Mouse (Mus musculus): ENCODE data around the gene Lrrc40.
"Not testable (repeated sequence)": the region's sequence is repeated elsewhere in the genome, so short reads cannot be mapped to it uniquely, and the experiment has no call there.

DNA sequence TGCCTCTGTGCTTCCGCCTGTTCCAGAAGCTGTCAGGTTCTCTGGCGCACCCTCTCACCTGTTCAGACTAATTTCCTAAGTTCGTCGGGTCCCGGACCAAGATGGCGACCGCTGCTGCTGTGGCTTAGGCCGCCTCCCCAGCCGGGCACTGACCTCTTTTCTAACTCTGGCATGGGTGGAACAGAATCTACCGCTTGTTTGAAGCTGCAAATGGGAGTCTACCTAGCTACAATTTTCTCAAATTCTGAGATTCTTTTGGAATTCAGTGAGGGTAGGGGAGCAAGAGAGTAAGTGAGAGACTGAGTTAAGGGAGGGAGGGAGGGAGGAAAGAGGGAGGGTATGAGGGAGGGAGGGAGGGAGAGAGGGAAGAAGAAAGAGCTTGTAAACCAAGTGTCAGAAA is 65.6 kb downstream of the Lrrc40 start:
- not testable (repeated sequence) for TF ChIP-seq POLR2A (IDR thresholded peaks at IDR 0.05; ENCODE audit: extremely low read depth, insufficient read depth, low read length); CTCF (IDR thresholded peaks at IDR 0.05; ENCODE audit: low read depth, low read length)

All from liver, adult 2 months (tissue).